Mouse (Mus musculus): Measurements from ENCODE around the gene Cltb. TPM values are rescaled to one million over a fixed set of nuclear protein-coding genes. Genes with fewer than 3 reads are reported as not detected.

The Cltb gene
- polyA plus RNA-seq, 1 experiment from 2014 or later = 200 TPM

Small RNA genes within 50 kb of the gene (microRNA-seq; reads per million reads assigned to microRNA genes)
- not detected for gene Gm24195

Other genes starting within 250 kb of the Cltb start
- 23.6 and 24.1 TPM in 2 replicates for gene Cplx2, start 240.0 kb downstream of the Cltb start, polyA plus RNA-seq (2014; fragmentation: Nextera tagmentation; extraction: Ambion mirVana)
- 91.0 and 102 TPM in 2 replicates for gene Thoc3, start 142.5 kb downstream of the Cltb start, polyA plus RNA-seq (2014; fragmentation: Nextera tagmentation; extraction: Ambion mirVana)
- gene Simc1, start 107.6 kb downstream of the Cltb start, polyA plus RNA-seq (2014; fragmentation: Nextera tagmentation; extraction: Ambion mirVana) = 30.1 and 33.4 TPM in 2 replicates
- 240 and 251 TPM in 2 replicates for gene 4833439L19Rik, start 45.9 kb downstream of the Cltb start, polyA plus RNA-seq (2014; fragmentation: Nextera tagmentation; extraction: Ambion mirVana)
- 66.7 and 96.3 TPM in 2 replicates for gene Arl10, start 36.3 kb downstream of the Cltb start, polyA plus RNA-seq (2014; fragmentation: Nextera tagmentation; extraction: Ambion mirVana)
- gene Nop16, start 21.3 kb downstream of the Cltb start, polyA plus RNA-seq (2014; fragmentation: Nextera tagmentation; extraction: Ambion mirVana) = 44.1 and 45.0 TPM in 2 replicates
- 246 and 295 TPM in 2 replicates for gene Higd2a, start 21.1 kb downstream of the Cltb start, polyA plus RNA-seq (2014; fragmentation: Nextera tagmentation; extraction: Ambion mirVana)
- 89.1 and 97.9 TPM in 2 replicates for gene Faf2, start 10.4 kb upstream of the Cltb start, polyA plus RNA-seq (2014; fragmentation: Nextera tagmentation; extraction: Ambion mirVana)
- gene Rnf44, start 82.6 kb upstream of the Cltb start, polyA plus RNA-seq (2014; fragmentation: Nextera tagmentation; extraction: Ambion mirVana) = 78.5 and 88.3 TPM in 2 replicates
- 0.21 and 0.29 TPM in 2 replicates for gene Cdhr2, start 90.1 kb upstream of the Cltb start, polyA plus RNA-seq (2014; fragmentation: Nextera tagmentation; extraction: Ambion mirVana)
- 17.3 and 19.6 TPM in 2 replicates for gene Gprin1, start 138.5 kb upstream of the Cltb start, polyA plus RNA-seq (2014; fragmentation: Nextera tagmentation; extraction: Ambion mirVana)
- 61.3 and 118 TPM in 2 replicates for gene Sncb, start 155.3 kb upstream of the Cltb start, polyA plus RNA-seq (2014; fragmentation: Nextera tagmentation; extraction: Ambion mirVana)
- gene Eif4e1b, start 172.7 kb upstream of the Cltb start, polyA plus RNA-seq (2014; fragmentation: Nextera tagmentation; extraction: Ambion mirVana) = not detected in 2 replicates
- gene Tspan17, start 178.0 kb upstream of the Cltb start, polyA plus RNA-seq (2014; fragmentation: Nextera tagmentation; extraction: Ambion mirVana) = 78.1 and 82.3 TPM in 2 replicates